Mouse (Mus musculus): Measurements from ENCODE around the gene Clec2i. TPM values are rescaled to one million over a fixed set of nuclear protein-coding genes. Genes with fewer than 3 reads are reported as not detected.
A peak's percentile ranks its signal among the peaks of the same experiment; 100 is the strongest.

Gene Clec2i
- polyA plus RNA-seq, 1 experiment = not detected

- Histone ChIP-seq H3K4me1 (ENCODE audit: control insufficient read depth, insufficient read depth, low read length) (no peaks in the 10 kb centered on the region), H3K36me3 (ENCODE audit: control insufficient read depth, insufficient read depth, low read length, poor library complexity, severe bottlenecking) (no peaks in the 10 kb centered on the region), H3K4me3 (ENCODE audit: low read depth, low read length) (no peak overlapping the region), H3K27ac (ENCODE audit: insufficient read depth, low read length) (no peak overlapping the region), H3K9ac (ENCODE audit: low read depth, poor library complexity, severe bottlenecking) (no peak overlapping the region), H3K9me3 (replicated peaks; ENCODE audit: control insufficient read depth, insufficient read depth, low read length, poor library complexity, severe bottlenecking) (no peaks in the 10 kb centered on the region), H3K27me3 (ENCODE audit: control insufficient read depth, insufficient read depth, low read length, poor library complexity, severe bottlenecking) (no peaks in the 10 kb centered on the region)
- TF ChIP-seq EP300 (IDR thresholded peaks at IDR 0.05; ENCODE audit: insufficient read depth, low read depth, low read length) (no peak), POLR2A (IDR thresholded peaks at IDR 0.05; ENCODE audit: insufficient read depth, low read length) (no peak), CTCF (IDR thresholded peaks at IDR 0.05; ENCODE audit: low read depth, low read length) (no peak)
Measured at GRCm38 (mm10) chr6:128841327-128842089, 45.9 kb upstream of the Clec2i start.

- peak overlapping the region; percentile 97 for H3K4me3 ChIP-seq (ENCODE audit: low read depth, low read length)
- no peak for TF ChIP-seq POLR2A (IDR thresholded peaks at IDR 0.05; ENCODE audit: insufficient read depth, low read length)
- no peak for TF ChIP-seq EP300 (IDR thresholded peaks at IDR 0.05; ENCODE audit: insufficient read depth, low read depth, low read length)
- TF ChIP-seq CTCF (IDR thresholded peaks at IDR 0.05; ENCODE audit: low read depth, low read length) = no peak
- no peak overlapping the region for H3K27ac ChIP-seq (ENCODE audit: insufficient read depth, low read length)
- H3K9ac ChIP-seq (ENCODE audit: low read depth, poor library complexity, severe bottlenecking) = peak overlapping the region; percentile 65
- H3K9me3 ChIP-seq (replicated peaks; ENCODE audit: control insufficient read depth, insufficient read depth, low read length, poor library complexity, severe bottlenecking) = no peaks in the 10 kb centered on the region
- H3K4me1 ChIP-seq (ENCODE audit: control insufficient read depth, insufficient read depth, low read length) = no peaks in the 10 kb centered on the region
- H3K27me3 ChIP-seq (ENCODE audit: control insufficient read depth, insufficient read depth, low read length, poor library complexity, severe bottlenecking) = no peaks in the 10 kb centered on the region
- no peaks in the 10 kb centered on the region for H3K36me3 ChIP-seq (ENCODE audit: control insufficient read depth, insufficient read depth, low read length, poor library complexity, severe bottlenecking)
Measured at GRCm38 (mm10) chr6:128842356-128842944, 44.9 kb upstream of the Clec2i start.

- H3K36me3 ChIP-seq (ENCODE audit: control insufficient read depth, insufficient read depth, low read length, poor library complexity, severe bottlenecking) = no peaks in the 10 kb centered on the region
- no peaks in the 10 kb centered on the region for H3K9me3 ChIP-seq (replicated peaks; ENCODE audit: control insufficient read depth, insufficient read depth, low read length, poor library complexity, severe bottlenecking)
- peak overlapping the region; percentile 97 for H3K4me3 ChIP-seq (ENCODE audit: low read depth, low read length)
- H3K4me1 ChIP-seq (ENCODE audit: control insufficient read depth, insufficient read depth, low read length) = no peaks in the 10 kb centered on the region
- peak overlapping the region; percentile 65 for H3K9ac ChIP-seq (ENCODE audit: low read depth, poor library complexity, severe bottlenecking)
- H3K27me3 ChIP-seq (ENCODE audit: control insufficient read depth, insufficient read depth, low read length, poor library complexity, severe bottlenecking) = no peaks in the 10 kb centered on the region
- TF ChIP-seq POLR2A (IDR thresholded peaks at IDR 0.05; ENCODE audit: insufficient read depth, low read length) (no peak), CTCF (IDR thresholded peaks at IDR 0.05; ENCODE audit: low read depth, low read length) (no peak), EP300 (IDR thresholded peaks at IDR 0.05; ENCODE audit: insufficient read depth, low read depth, low read length) (no peak)
- peak overlapping the region; percentile 91 for H3K27ac ChIP-seq (ENCODE audit: insufficient read depth, low read length)
Measured at GRCm38 (mm10) chr6:128842945-128843478, 44.4 kb upstream of the Clec2i start.

- H3K9me3 ChIP-seq (replicated peaks; ENCODE audit: control insufficient read depth, insufficient read depth, low read length, poor library complexity, severe bottlenecking) = no peaks in the 10 kb centered on the region
- TF ChIP-seq EP300 (IDR thresholded peaks at IDR 0.05; ENCODE audit: insufficient read depth, low read depth, low read length) = 0 out of 2 replicates have a peak, but pooled peaks have one; percentile 13
- no peak for TF ChIP-seq CTCF (IDR thresholded peaks at IDR 0.05; ENCODE audit: low read depth, low read length)
- TF ChIP-seq POLR2A (IDR thresholded peaks at IDR 0.05; ENCODE audit: insufficient read depth, low read length) = no peak
- peak overlapping the region; percentile 97 for H3K4me3 ChIP-seq (ENCODE audit: low read depth, low read length)
- H3K27ac ChIP-seq (ENCODE audit: insufficient read depth, low read length) = peak overlapping the region; percentile 91
- no peaks in the 10 kb centered on the region for H3K4me1 ChIP-seq (ENCODE audit: control insufficient read depth, insufficient read depth, low read length)
- H3K9ac ChIP-seq (ENCODE audit: low read depth, poor library complexity, severe bottlenecking) = peak overlapping the region; percentile 65
- H3K27me3 ChIP-seq (ENCODE audit: control insufficient read depth, insufficient read depth, low read length, poor library complexity, severe bottlenecking) = no peaks in the 10 kb centered on the region
- H3K36me3 ChIP-seq (ENCODE audit: control insufficient read depth, insufficient read depth, low read length, poor library complexity, severe bottlenecking) = no peaks in the 10 kb centered on the region
Measured at GRCm38 (mm10) chr6:128843479-128843992, 43.9 kb upstream of the Clec2i start.

GRCm38 (mm10) chr6:128844131-128844530, 43.3 kb upstream of the Clec2i start:
- Histone ChIP-seq H3K36me3 (ENCODE audit: control insufficient read depth, insufficient read depth, low read length, poor library complexity, severe bottlenecking) (no peaks in the 10 kb centered on the region), H3K27me3 (ENCODE audit: control insufficient read depth, insufficient read depth, low read length, poor library complexity, severe bottlenecking) (no peaks in the 10 kb centered on the region), H3K9me3 (replicated peaks; ENCODE audit: control insufficient read depth, insufficient read depth, low read length, poor library complexity, severe bottlenecking) (no peaks in the 10 kb centered on the region), H3K9ac (ENCODE audit: low read depth, poor library complexity, severe bottlenecking) (peak overlapping the region; percentile 6; the same call in 1 of the 2 replicates), H3K4me3 (ENCODE audit: low read depth, low read length) (peak overlapping the region; percentile 25), H3K27ac (ENCODE audit: insufficient read depth, low read length) (peak overlapping the region; percentile 73), H3K4me1 (ENCODE audit: control insufficient read depth, insufficient read depth, low read length) (no peaks in the 10 kb centered on the region)
- TF ChIP-seq POLR2A (IDR thresholded peaks at IDR 0.05; ENCODE audit: insufficient read depth, low read length) (no peak), EP300 (IDR thresholded peaks at IDR 0.05; ENCODE audit: insufficient read depth, low read depth, low read length) (no peak), CTCF (IDR thresholded peaks at IDR 0.05; ENCODE audit: low read depth, low read length) (no peak)
